Mouse (Mus musculus): Measurements from ENCODE around the gene Tex38. TPM values are rescaled to one million over a fixed set of nuclear protein-coding genes. Genes with fewer than 3 reads are reported as not detected.

Tex38 gene
- total and polyA plus RNA-seq, 3 experiments, result 0.17 to 0.30 TPM; not detected in 1

GRCm38 (mm10) chr4:115812326-115812725 lies 31.5 kb upstream of the Tex38 start:
- H3K4me2 ChIP-seq (ENCODE audit: insufficient read depth, low read depth, poor library complexity, severe bottlenecking), result no peak overlapping the region
- H3K79me2 ChIP-seq (replicated peaks; ENCODE audit: control insufficient read depth, extremely low read depth, insufficient read depth, poor library complexity, severe bottlenecking), result no peaks in the 10 kb centered on the region
- H3K27me3 ChIP-seq (replicated peaks), result no peaks in the 10 kb centered on the region
- H3K27ac ChIP-seq (ENCODE audit: insufficient read depth, low read depth), result no peak overlapping the region
- no peak for DNase-seq (ENCODE audit: extremely low read depth)
- in situ Hi-C loops (cut with MboI; ENCODE audit: low pct_ligation_motif_present, low pct_unique_long_range_greater_than_20kb, low sequenced_read_pairs) (no loop called here), dilution Hi-C loops (cut with MboI; ENCODE audit: extremely low pct_ligation_motif_present, extremely low pct_unique_long_range_greater_than_20kb, low sequenced_read_pairs) (no loop called here)
- H3K36me3 ChIP-seq (replicated peaks in 1 of 2; ENCODE audit: control insufficient read depth in 1 of 2, insufficient read depth in 1 of 2, low read length in 1 of 2), result peaks cover 37 to 64% of the 10 kb centered on the region in 2 experiments
- no peak overlapping the region for H3K4me3 ChIP-seq (replicated peaks in 1 of 3; ENCODE audit: low read depth in 2 of 3, low read length in 2 of 3, poor library complexity in 1 of 3)
- no peak overlapping the region for H3K9ac ChIP-seq (ENCODE audit: insufficient read depth, low read depth)
- H3K9me3 ChIP-seq (replicated peaks; ENCODE audit: low read length), result no peaks in the 10 kb centered on the region
- TF ChIP-seq NRF1 (IDR thresholded peaks at IDR 0.05; ENCODE audit: low read depth, low read length) (no peak), KAT2A (IDR thresholded peaks at IDR 0.05; ENCODE audit: insufficient replicate concordance, low read length) (no peak), TBP (conservative IDR thresholded peaks at IDR 0.05; ENCODE audit: low read depth, low read length) (no peak), CTCF (conservative IDR thresholded peaks at IDR 0.05 in 1 of 2, IDR thresholded peaks at IDR 0.05 in 1 of 2; ENCODE audit: low read depth in 2 of 2, low read length in 2 of 2) (no peak), BHLHE40 (IDR thresholded peaks at IDR 0.05; ENCODE audit: low read depth, low read length) (no peak), ZMIZ1 (IDR thresholded peaks at IDR 0.05; ENCODE audit: low read depth, low read length) (no peak), PAX5 (IDR thresholded peaks at IDR 0.05; ENCODE audit: low read length) (no peak), MEF2A (IDR thresholded peaks at IDR 0.05; ENCODE audit: borderline replicate concordance, low read depth, low read length) (no peak), MYC (IDR thresholded peaks at IDR 0.05; ENCODE audit: low read depth, low read length) (no peak), USF2 (conservative IDR thresholded peaks at IDR 0.05; ENCODE audit: low read depth, low read length) (no peak), RAD21 (IDR thresholded peaks at IDR 0.05; ENCODE audit: low read depth, low read length) (no peak), ZC3H11A (IDR thresholded peaks at IDR 0.05; ENCODE audit: low read depth, low read length) (no peak), ZKSCAN1 (IDR thresholded peaks at IDR 0.05; ENCODE audit: borderline replicate concordance, low read depth, low read length) (no peak), TCF12 (IDR thresholded peaks at IDR 0.05; ENCODE audit: low read depth, low read length) (no peak), CHD1 (IDR thresholded peaks at IDR 0.05; ENCODE audit: low read depth, low read length) (no peak), CHD2 (IDR thresholded peaks at IDR 0.05; ENCODE audit: low read length) (no peak)
- no peaks in the 10 kb centered on the region for H3K4me1 ChIP-seq (ENCODE audit: control insufficient read depth in 1 of 2, insufficient read depth in 2 of 2)

- no peak overlapping the region for H3K9ac ChIP-seq (ENCODE audit: insufficient read depth, low read depth)
- no peaks in the 10 kb centered on the region for H3K27me3 ChIP-seq (replicated peaks)
- in situ Hi-C loops (cut with MboI; ENCODE audit: low pct_ligation_motif_present, low pct_unique_long_range_greater_than_20kb, low sequenced_read_pairs), result no loop called here
- H3K4me2 ChIP-seq (ENCODE audit: insufficient read depth, low read depth, poor library complexity, severe bottlenecking), result no peak overlapping the region
- no peak overlapping the region for H3K27ac ChIP-seq (ENCODE audit: insufficient read depth, low read depth)
- no peak overlapping the region for H3K4me3 ChIP-seq (replicated peaks in 1 of 3; ENCODE audit: low read depth in 2 of 3, low read length in 2 of 3, poor library complexity in 1 of 3)
- H3K36me3 ChIP-seq (replicated peaks in 1 of 2; ENCODE audit: control insufficient read depth in 1 of 2, insufficient read depth in 1 of 2, low read length in 1 of 2), result peaks cover 52 to 77% of the 10 kb centered on the region in 2 experiments
- H3K9me3 ChIP-seq (replicated peaks; ENCODE audit: low read length), result no peaks in the 10 kb centered on the region
- no peaks in the 10 kb centered on the region for H3K79me2 ChIP-seq (replicated peaks; ENCODE audit: control insufficient read depth, extremely low read depth, insufficient read depth, poor library complexity, severe bottlenecking)
- TF ChIP-seq MAX (IDR thresholded peaks at IDR 0.05; ENCODE audit: low read length), result no peak
- TF ChIP-seq GABPA (IDR thresholded peaks at IDR 0.05; ENCODE audit: insufficient replicate concordance, low read depth, low read length), result no peak
- no peak for TF ChIP-seq RAD21 (IDR thresholded peaks at IDR 0.05; ENCODE audit: low read depth, low read length)
- TF ChIP-seq CHD1 (IDR thresholded peaks at IDR 0.05; ENCODE audit: low read depth, low read length), result no peak
- no peak for TF ChIP-seq IRF4 (IDR thresholded peaks at IDR 0.05; ENCODE audit: low read depth, low read length)
- no peak for TF ChIP-seq TBP (conservative IDR thresholded peaks at IDR 0.05; ENCODE audit: low read depth, low read length)
- no peak for TF ChIP-seq CHD2 (IDR thresholded peaks at IDR 0.05; ENCODE audit: low read length)
- no peak for TF ChIP-seq USF1 (IDR thresholded peaks at IDR 0.05; ENCODE audit: low read depth, low read length)
- TF ChIP-seq RCOR1 (conservative IDR thresholded peaks at IDR 0.05; ENCODE audit: low read depth, low read length), result no peak
- H3K4me1 ChIP-seq (ENCODE audit: control insufficient read depth in 1 of 2, insufficient read depth in 2 of 2), result no peaks in the 10 kb centered on the region
- dilution Hi-C loops (cut with MboI; ENCODE audit: extremely low pct_ligation_motif_present, extremely low pct_unique_long_range_greater_than_20kb, low sequenced_read_pairs), result no loop called here
- no peak for DNase-seq (ENCODE audit: extremely low read depth)
These were observed 19.2 kb upstream of the Tex38 start for GRCm38 (mm10) chr4:115799981-115800380.

Data from CH12.LX (cell line).